Mouse (Mus musculus) erythroblast, embryonic 14.5 days (primary cell): Measurements from ENCODE around the gene Rpap3.

Source experiments
- GATA1 ChIP-seq: IDR thresholded peaks from 2 replicates; pipeline ENCODE4 v1.6.1; 2012; ENCODE audit warnings: low read length, inconsistent platforms, mixed read lengths
- TAL1 ChIP-seq: IDR thresholded peaks from 3 replicates; pipeline ENCODE4 v1.6.1; 2012; ENCODE audit warnings: low read length, inconsistent platforms, mixed read lengths

DNA sequence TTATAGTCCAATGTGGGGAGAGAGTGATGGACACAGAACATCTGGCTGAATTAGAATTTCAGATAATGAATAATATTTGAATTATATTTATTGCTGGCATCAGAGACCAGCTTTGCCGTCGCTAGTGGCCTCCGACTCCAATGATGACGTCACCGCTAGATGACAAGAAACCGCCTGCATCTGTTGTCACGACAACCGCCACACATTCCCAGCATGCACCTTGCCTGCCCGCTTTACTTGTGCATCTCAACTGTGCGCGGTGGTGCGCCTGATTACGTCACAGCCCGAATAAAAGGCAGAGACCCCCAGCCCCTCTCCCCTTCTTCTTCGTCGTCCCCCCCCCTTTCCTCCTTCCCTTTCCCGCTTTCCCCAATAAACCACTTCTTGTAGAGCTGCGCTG is 57.4 kb downstream of the Rpap3 start:
- no peak for TF ChIP-seq TAL1
- TF ChIP-seq GATA1: no peak
